Mouse (Mus musculus) urinary bladder, postnatal 14 days (tissue): ENCODE measurements around the gene Usp22.
"Not testable (repeated sequence)": the region's sequence is repeated elsewhere in the genome, so short reads cannot be mapped to it uniquely, and the experiment has no call there.

Experiments used
- DNase-seq: peaks from one replicate; pipeline ENCODE4 v3.0.0; 2021; ENCODE audit warnings: low spot score

Usp22 gene

GRCm38 (mm10) chr11:61142941-61143530 lies 31.8 kb downstream of the Usp22 start:
- no peak for DNase-seq

- no peak for DNase-seq
These were observed 32.6 kb downstream of the Usp22 start for GRCm38 (mm10) chr11:61142262-61142661.

DNA sequence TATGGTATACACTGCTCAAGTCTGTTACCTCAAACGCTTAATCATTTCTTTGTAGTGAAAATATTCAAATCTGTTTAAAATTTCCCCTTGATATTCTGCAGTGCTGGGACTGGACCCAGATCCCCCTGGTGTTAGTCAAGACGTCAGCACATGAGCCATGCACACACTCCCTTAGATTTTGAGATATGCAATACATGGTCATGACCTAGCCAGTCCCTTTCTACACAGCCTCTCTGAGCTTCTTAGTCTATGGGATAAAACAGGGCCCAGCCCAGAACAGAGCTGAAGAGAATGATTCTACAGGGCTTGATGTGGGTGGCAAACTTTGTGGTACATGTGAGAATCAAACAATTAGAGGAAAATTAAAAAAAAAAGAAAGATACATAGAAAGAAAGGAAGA lies 33.2 kb downstream of the Usp22 start:
- DNase-seq: no peak

- no peak for DNase-seq
These were observed 41.9 kb downstream of the Usp22 start for GRCm38 (mm10) chr11:61132943-61133342.

DNA sequence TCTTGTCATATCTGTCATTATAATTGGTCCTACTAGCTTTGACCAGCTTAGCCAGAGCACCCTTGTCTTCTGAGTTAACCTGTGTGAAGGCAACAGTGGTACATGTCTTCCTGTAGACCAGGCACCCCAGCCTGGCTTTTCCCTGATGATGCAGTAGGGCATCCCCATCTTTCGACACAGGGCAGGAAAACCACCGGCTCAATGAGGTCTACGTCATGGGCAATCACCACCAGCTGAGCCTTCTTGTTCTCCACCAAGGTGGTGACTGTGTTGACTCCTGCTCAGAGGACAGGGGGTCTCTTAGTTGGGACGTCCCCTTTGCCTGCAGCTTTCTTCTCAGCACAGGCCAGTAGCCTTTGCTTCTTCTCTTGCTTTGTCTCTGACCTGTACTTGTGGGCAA lies 44.2 kb downstream of the Usp22 start:
- not testable (repeated sequence) for DNase-seq

DNA sequence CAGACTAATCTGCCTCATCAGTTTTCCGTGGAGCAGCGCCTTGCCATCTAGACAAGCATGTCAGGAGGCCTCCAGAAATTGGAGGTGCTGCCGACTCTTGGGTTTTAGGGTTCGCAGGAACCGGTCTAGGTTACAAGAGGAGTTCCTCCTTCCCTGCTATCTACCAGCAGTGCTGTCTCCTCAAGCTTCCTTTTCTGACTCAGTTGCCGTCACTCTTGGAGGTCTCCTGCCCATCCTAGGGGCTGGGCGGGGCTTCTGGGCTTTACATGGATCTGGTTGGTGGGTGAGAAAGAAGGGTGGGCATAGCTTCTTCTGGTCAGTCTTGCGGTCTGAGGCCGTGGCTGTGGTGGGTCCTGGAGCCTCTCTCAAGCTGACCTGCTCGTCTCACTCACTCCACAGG lies 45.5 kb downstream of the Usp22 start:
- no peak for DNase-seq

GRCm38 (mm10) chr11:61127421-61128055 lies 47.3 kb downstream of the Usp22 start:
- DNase-seq: no peak

DNA sequence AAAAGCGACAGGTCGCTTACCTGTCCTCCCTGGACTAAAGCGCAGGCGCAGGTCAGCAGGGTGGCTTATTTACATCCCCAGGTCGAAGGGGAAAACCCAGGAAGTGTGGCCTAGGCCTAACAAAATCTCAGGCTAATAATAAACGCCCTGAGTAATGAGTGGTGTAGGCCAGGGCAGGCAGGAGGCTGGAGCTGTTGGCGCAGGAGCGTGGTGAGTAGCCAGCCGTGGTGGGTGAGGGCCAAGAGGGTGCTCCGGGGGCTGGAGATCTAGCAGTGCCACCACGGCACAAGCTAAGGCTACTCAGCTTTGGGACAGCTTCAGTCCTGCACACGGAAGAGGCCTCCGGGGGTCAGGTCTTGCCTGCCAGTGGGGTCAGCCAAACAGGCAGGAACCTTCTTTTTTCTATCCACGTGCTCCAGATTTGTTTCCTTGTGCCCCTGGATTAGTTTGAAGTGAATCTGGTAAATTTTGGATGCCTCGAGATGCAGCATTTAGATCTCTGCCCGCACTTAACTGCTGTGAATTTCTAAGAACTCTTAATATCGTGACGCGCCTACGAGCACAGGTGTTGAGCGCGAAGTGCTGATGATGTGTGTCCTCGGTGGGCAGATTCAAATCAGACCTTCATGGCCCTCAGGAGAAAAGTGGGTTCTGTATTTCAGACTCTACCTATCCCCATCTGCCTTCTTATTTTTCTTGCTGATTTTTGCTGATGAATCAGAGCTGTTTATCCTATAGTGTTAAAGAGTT lies 48.1 kb downstream of the Usp22 start, which contains the start of gene Tnfrsf13b:
Gene Tnfrsf13b (plus strand): TSS at position 150 of the 750 bp plus-strand sequence.
- no peak for DNase-seq

DNA sequence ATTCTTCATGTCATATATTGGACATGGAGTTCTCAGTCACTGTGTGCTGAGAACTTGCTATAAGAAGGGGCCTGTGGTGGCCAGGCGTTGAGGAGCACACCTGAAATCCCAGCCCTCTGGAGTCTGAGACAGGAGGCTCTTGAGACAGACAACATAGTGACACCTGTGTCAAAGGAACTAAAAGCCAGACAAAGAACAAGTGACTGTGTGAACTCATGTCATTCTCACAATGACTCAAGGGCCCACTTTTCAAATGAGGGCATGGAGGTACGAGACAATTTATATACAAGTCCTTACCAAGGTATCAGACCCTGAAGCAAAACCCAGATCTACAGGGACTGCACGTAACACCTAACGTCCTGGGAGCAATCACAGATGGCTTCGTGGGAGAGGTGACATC lies 48.9 kb downstream of the Usp22 start:
- no peak for DNase-seq

- no peak for DNase-seq
These were observed 51.0 kb downstream of the Usp22 start for GRCm38 (mm10) chr11:61123886-61124285.

DNA sequence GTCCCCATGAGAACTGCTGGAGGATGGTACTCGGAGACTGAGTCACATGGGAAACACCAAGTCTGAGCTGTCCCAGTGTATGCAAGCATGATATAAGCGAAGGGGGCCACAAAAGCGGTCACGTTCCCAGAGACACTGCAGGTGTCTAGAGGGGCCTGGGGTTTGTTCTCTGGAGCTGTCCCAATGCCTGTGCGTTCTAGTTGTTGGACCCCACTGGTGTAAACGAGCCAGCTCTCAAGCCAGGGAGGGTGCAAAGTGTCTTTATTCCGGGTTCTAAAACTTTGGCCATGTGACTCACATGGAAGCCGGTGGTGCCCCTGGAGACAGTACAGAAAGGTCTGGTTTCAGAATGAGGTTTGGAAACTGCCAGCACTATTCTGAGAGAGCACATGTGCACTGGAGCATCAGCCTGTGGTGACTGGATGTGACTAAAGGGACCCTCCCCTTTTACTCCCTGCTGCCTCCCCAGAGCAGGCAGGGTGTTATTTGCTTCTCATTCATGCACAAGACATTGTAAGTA lies 52.0 kb downstream of the Usp22 start:
- DNase-seq: no peak

DNA sequence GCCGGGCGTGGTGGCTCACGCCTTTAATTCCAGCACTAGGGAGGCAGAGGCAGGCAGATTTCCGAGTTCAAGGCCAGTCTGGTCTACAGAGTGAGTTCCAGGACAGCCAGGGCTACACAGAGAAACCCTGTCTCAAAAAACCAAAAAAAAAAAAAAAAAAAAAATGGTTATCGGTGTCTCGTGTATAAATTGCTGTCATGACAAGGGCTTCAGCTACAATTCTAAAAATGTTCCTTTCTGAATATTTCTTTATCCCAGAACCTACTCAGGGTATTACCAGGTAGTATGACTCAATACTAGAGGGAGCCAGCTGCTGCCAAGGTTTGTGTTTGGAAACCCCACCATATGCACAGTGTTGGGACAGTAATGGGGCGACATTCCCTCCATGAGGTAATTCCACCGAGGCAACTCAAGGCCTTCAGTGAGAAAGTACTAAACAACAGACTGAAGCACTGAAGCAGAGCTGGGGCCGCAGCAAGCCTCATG lies 52.5 kb downstream of the Usp22 start:
- DNase-seq: no peak

DNA sequence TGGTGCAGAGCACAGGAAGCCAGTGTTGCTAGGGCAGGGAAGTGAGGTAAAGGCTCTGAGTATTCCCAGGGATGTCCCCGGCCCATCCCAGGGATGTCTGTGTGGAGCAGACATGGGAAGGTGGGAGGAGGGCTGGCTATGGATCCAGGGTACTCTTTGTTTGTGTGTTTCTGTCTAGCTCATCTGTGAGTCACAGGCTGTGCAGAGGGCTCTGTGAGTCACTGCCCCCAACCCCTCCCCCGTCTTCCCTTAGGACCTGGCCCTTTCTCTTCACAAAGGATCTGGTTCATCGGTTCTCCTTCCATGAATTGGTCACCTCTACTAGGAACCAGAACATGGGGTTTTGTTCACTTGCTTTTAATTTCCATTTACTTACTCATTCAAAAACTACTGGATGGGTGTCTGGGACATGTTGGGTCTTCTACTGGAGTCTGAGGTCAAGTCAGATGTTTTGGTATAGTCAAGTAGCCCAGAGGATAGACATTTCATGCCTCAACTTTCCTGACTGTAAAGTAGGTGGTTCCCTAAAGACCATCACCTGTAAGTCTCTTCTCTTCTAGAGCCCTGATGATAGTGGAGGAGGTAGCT lies 54.8 kb downstream of the Usp22 start:
- DNase-seq: no peak

DNA sequence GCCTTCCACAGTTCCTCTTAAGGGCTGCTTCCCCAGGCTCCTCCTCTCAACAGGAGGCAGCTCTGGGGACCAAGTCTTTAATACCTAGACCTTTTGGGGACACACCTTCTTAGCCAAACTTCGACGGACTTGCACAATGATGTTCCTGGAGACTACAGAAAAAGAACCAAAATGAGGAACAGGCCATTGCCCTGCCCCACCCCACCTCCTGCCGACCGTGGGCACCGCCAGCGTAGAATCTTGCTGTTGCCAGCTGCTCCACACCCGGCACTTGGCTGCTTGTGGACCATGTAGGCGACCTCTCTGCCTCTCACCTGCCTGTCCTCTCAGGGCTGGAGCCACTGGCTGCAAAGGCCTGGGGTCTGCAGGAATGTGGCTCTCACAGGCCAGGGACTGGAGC lies 58.6 kb downstream of the Usp22 start:
- DNase-seq: no peak

DNA sequence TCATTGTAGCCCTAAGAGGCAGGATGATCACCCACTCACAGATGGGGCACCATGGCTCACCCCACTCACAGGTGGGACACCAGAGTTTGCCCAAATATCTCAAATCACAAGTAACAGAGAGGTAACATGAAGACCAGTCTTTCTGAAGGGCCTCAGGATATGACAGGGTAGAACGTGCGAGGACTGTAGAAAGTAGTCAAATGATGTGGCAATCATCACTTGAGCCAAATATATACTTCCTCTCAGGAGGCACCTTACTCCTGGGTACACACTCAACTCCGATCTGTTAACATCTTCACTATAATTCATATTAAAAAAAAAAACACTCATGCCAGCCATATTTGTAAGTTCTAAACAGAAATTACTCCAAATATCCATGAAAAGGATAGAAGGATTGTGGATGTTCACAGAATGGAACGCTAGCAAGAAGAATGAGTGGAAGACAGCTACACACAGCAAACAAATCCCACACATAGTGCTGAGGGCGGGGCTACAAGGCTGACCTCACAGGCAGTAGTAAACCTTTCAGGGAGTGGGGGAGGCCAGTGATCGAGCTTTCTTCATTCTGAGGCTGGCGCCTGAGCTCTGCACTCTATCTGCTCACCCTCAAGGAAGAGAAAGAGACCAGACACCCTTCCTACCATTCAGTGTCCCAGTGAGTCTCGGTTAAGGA lies 62.4 kb downstream of the Usp22 start:
- DNase-seq: no peak

- no peak for DNase-seq
These were observed 63.4 kb downstream of the Usp22 start for GRCm38 (mm10) chr11:61111472-61111871.

DNA sequence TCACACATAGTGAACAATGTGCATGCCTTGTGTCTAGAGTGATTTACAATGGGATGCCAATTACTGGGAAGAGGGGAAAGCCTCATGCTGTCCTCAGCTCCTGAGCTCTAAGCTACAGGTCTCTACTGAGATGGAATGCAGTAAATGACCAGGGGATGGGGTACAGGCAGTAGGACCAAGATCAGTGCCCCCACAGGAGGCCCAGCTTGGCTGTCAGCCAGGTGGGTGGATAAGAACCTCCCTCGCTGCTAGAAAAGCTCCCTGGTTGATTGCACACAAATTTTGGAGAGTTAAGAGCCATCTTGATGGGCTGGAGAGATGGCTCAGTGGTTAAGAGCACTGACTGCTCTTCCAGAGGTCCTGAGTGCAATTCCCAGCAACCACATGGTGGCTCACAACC lies 63.9 kb downstream of the Usp22 start:
- DNase-seq: no peak

- DNase-seq: no peak
These were observed 64.7 kb downstream of the Usp22 start for GRCm38 (mm10) chr11:61110113-61110512.

DNA sequence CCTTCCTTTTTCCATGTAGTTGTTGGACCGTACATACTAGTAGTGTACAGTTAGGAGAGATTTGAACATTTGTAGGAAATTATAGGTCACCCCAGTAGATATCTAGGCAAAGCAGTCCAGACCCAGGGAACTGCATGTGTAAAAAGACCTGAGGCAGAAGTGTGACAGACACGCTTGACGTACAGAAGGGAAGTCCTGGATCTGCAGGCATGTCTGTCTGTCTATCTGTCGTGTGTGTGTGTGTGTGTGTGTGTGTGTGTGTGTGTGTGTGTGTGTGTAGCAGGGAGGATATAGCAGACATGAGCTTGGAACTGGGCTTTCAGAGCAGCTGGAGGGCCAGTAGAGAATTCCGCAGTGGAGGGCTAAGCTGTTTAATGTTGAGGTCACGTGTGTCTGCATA lies 65.1 kb downstream of the Usp22 start:
- no peak for DNase-seq

- DNase-seq: no peak
These were observed 65.9 kb downstream of the Usp22 start for GRCm38 (mm10) chr11:61108911-61109361.

DNA sequence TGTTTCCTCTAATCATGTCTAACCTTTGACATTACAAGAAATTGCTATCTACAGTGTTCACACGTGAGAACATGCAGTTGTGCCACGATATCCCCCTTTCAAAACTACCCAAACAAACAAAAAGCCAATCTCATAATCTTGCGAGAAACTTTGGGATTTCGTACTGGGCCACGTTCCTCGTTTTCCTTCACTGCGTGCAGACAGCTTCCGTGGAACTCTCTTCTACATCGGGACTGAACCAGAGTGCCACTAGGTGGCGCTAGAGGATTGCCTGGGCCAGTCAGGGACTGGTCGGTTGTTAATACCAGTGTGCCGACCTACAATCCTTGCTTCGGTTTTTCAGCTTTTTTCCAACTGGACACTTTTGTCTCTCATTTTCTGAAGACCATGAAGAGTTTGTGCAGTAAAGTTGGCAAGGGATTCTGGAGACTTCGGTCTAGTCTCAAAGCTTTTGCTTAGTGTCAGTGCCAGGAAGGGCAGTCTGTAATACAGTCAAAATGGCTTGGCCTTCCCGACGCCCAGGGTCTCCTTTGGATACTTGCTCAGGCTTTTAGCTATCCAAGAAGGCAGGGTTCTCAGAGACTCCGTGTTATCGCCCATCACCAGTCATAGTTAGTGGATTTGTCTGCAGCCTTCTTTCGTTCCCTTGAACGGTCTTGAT lies 70.5 kb downstream of the Usp22 start:
- peak; percentile 92 for DNase-seq
